Mouse (Mus musculus) lung, embryonic 16.5 days (tissue): ENCODE data around the gene Stc2. TPM values are rescaled to one million over a fixed set of nuclear protein-coding genes. Genes with fewer than 3 reads are reported as not detected.

Experiments used
- ATAC-seq: fragments of 200-750 bp; cut with Nextera tagmentation; 2 replicates; pipeline ENCODE4 v1.8.0; 2017; ENCODE audit warnings: low read depth, mild to moderate bottlenecking, moderate library complexity
- H3K27ac ChIP-seq: fragments of 300-500 bp; sonication (generic); 2 replicates; pipeline ENCODE4 v1.5.1; 2014; ENCODE audit warnings: mild to moderate bottlenecking, control low read depth, low read length
- H3K27me3 ChIP-seq: fragments of 300-500 bp; sonication (generic); 2 replicates; pipeline ENCODE4 v1.6.1; 2014; ENCODE audit warnings: low read depth, low read length, mixed read lengths; ENCODE audit not compliant: control insufficient read depth, insufficient read depth
- H3K36me3 ChIP-seq: fragments of 300-500 bp; sonication (generic); 2 replicates; pipeline ENCODE4 v1.6.1; 2014; ENCODE audit warnings: low read length; ENCODE audit not compliant: control insufficient read depth, insufficient read depth
- H3K4me1 ChIP-seq: fragments of 300-500 bp; sonication (generic); replicated peaks from 2 replicates; pipeline ENCODE4 v1.6.1; 2014; ENCODE audit warnings: low read length, mixed read lengths; ENCODE audit not compliant: control insufficient read depth, insufficient read depth
- H3K4me2 ChIP-seq: fragments of 300-500 bp; sonication (generic); 2 replicates; pipeline ENCODE4 v1.6.1; 2014; ENCODE audit warnings: low read depth, low read length, control low read depth
- H3K4me3 ChIP-seq: fragments of 300-500 bp; sonication (generic); 2 replicates; pipeline ENCODE4 v1.5.1; 2014; ENCODE audit warnings: mild to moderate bottlenecking, low read length, control low read depth
- H3K9ac ChIP-seq: fragments of 300-500 bp; sonication (generic); 2 replicates; pipeline ENCODE4 v1.6.1; 2014; ENCODE audit warnings: low read length, control low read depth
- H3K9me3 ChIP-seq: fragments of 300-500 bp; sonication (generic); 2 replicates; pipeline ENCODE4 v1.6.1; 2016; ENCODE audit warnings: low read length; ENCODE audit not compliant: control insufficient read depth
- WGBS: fragments of 180-500 bp; shearing (Covaris S2); extraction: QIAGEN DNeasy Blood & Tissue Kit; methylation state at CpG from one replicate; pipeline ENCODE4 v1.1.7; 2014; 5-methylcytosine and 5-hydroxymethylcytosine counted together
- polyA plus RNA-seq: library from polyadenylated mRNA; unstranded; fragments of >200 nt; fragmentation: Nextera tagmentation; extraction: Ambion mirVana; gene quantifications from 2 replicates; pipeline ENCODE4 v1.2.1, GENCODE M21; 2015

Gene Stc2
- polyA plus RNA-seq, 1 experiment from 2014 or later = 3.4 TPM

DNA sequence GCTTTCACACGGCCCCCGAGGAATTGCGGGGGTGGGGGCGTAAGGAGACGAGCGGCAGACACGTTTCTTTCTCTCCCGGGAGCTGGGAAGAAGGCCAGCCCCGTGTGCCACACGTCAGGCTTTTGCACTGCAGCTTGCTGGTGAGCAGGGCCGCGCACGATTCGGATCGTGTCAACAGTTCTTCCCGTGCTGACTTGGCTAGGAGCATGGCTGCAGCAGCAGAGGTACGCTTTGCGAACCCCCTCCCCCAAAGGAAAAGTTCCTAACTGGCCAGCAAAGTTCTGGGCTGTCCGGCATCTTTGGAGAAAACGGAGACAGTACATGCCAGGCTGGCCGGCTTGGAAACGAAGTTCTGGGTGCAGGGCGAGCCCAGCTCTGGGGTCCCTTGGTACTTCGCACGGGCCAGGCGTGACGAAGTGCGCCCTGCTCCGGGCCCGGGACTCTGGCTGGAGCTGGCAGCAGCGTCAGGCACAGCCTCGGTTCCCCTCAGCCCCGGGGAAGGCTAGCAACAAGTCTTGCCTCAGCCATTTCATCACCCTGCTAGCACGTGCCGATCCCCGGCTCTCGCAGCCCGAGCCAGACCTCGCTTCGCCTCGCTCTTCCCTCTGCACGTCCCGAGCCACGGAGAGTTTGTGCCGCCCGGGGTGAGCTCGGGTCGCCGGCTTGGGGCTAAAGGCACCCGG, 768 bp downstream of the Stc2 start:
- peaks cover 21% of the 10 kb centered on the region for H3K27me3 ChIP-seq
- peak; percentile 72 for ATAC-seq
- peak overlapping the region; percentile 99 for H3K4me2 ChIP-seq
- 0% methylated on average over 47 of the region's 50 CpGs for WGBS
- H3K36me3 ChIP-seq = no peaks in the 10 kb centered on the region
- peaks cover 25% of the 10 kb centered on the region for H3K4me1 ChIP-seq
- H3K4me3 ChIP-seq = peak overlapping the region; percentile 62
- H3K27ac ChIP-seq = peak overlapping the region; percentile 55
- H3K9ac ChIP-seq = peak overlapping the region; percentile 72
- no peaks in the 10 kb centered on the region for H3K9me3 ChIP-seq

DNA sequence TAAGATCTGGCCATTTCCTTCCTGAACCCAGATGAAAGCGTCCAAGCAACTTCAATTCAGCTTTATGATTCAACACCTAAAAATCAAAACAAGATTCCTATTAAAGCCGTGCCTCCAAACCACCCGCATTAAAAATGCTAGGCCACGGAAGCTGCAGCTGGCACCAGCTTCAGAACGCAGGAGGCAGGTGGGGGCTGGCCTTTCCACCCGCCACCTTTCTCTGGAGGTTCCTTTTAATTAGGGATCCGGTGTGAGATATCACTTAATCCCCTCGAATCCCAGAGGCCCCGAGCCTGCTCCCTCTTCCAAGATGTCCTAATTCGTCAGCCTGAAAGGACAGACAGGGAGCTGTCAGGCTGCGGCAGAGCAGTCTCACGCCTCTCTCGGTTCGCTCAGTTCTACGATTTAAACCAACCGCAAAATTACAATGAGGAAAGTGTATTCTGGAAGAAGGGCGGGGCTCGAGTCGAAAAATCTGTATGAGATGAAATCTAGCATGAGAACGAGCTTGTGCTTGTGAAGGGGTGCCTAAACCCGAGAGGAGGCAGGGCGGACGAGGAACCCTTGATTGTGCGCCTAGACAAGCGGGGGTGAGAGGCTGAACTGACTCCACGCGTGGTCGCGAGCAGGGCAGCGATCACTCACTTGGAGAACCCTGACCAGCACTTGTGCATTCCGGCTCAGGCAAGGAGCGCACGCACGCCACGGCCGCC, 1.5 kb downstream of the Stc2 start:
- WGBS = 4% methylated on average over 32 of the region's 36 CpGs

DNA sequence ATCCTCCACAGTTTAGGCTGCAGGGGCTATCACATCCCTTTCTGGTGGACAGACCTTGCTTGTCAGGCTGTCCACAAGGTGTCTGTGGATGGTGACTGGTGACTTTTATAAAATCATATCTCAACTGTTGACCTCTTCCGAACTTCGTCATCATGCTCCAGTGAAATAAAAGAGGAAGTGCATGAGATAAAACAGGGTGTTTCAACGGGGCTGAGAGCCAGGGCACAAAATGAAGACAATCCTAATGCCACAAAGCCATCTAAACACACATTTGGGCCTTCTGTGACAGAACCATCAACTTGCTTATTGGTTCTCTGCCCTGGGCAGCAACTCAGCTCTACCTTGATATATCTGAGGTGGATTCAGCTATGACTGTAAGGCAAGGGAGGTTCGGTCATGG, 3.0 kb downstream of the Stc2 start:
- H3K27ac ChIP-seq = no peak overlapping the region
- 73% methylated on average over 4 of the region's 4 CpGs for WGBS
- peaks cover 12% of the 10 kb centered on the region for H3K27me3 ChIP-seq
- H3K4me3 ChIP-seq = no peak overlapping the region
- peaks cover 32% of the 10 kb centered on the region for H3K4me1 ChIP-seq
- no peaks in the 10 kb centered on the region for H3K9me3 ChIP-seq
- H3K9ac ChIP-seq = no peak overlapping the region
- H3K4me2 ChIP-seq = no peak overlapping the region
- H3K36me3 ChIP-seq = no peaks in the 10 kb centered on the region
- no peak for ATAC-seq

More for the DNA sequence above, 1.5 kb downstream of the Stc2 start:
- Histone ChIP-seq H3K4me3 (peak overlapping the region; percentile 62), H3K4me1 (peaks cover 25% of the 10 kb centered on the region), H3K27me3 (peaks cover 21% of the 10 kb centered on the region), H3K9me3 (no peaks in the 10 kb centered on the region), H3K4me2 (peak overlapping the region; percentile 99), H3K9ac (peak overlapping the region; percentile 72), H3K36me3 (no peaks in the 10 kb centered on the region), H3K27ac (no peak overlapping the region)
- ATAC-seq = no peak

DNA sequence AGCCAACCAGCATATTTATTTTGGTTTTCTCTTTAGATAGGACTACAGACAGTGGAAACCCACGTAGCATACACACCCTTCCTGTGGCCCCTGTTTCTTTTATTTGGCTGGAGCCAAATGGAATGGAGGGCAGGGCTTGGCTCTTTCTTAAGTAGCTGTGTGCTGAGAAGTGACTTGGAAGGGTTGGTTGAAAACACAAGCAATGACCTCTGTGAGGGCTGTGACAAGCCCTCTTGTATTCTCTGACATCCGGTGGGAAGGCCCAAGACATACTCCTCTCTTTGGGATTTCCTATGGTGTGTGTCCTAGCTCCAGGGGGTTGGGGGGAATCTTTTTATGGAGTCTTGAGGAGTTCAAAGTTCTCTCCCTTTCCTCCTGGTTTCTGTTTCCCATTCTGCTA, 3.5 kb downstream of the Stc2 start:
- 65% methylated on average over 2 of the region's 2 CpGs for WGBS
- no peak for ATAC-seq
- H3K36me3 ChIP-seq = no peaks in the 10 kb centered on the region
- H3K27ac ChIP-seq = no peak overlapping the region
- no peak overlapping the region for H3K4me2 ChIP-seq
- H3K4me3 ChIP-seq = no peak overlapping the region
- H3K4me1 ChIP-seq = peaks cover 31% of the 10 kb centered on the region
- H3K27me3 ChIP-seq = peaks cover 8% of the 10 kb centered on the region
- no peaks in the 10 kb centered on the region for H3K9me3 ChIP-seq
- H3K9ac ChIP-seq = no peak overlapping the region

DNA sequence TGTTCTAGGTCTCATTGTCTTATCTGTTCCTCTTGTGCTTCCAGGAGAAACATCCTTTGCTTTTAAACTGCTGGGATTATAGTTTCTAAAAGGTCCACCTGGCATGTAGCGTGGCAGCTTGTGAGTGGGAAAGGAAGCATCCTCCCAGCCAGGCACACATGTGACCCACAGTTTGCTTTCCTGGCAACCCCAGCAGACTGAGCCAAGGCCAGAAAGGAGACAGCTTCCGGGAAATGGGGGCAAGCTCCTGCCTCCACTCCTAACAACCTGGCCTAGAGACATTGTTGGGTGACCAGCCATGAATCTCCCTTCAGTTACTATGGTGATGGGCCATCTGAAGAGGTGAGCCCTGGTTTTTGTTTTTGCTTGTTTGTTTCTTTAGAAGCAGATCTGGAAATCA, 3.9 kb downstream of the Stc2 start:
- no peaks in the 10 kb centered on the region for H3K36me3 ChIP-seq
- H3K9ac ChIP-seq = no peak overlapping the region
- H3K9me3 ChIP-seq = no peaks in the 10 kb centered on the region
- H3K4me3 ChIP-seq = no peak overlapping the region
- peaks cover 26% of the 10 kb centered on the region for H3K4me1 ChIP-seq
- H3K27ac ChIP-seq = no peak overlapping the region
- ATAC-seq = no peak
- peaks cover 6% of the 10 kb centered on the region for H3K27me3 ChIP-seq
- no peak overlapping the region for H3K4me2 ChIP-seq
- 79% methylated on average over 2 of the region's 2 CpGs for WGBS

DNA sequence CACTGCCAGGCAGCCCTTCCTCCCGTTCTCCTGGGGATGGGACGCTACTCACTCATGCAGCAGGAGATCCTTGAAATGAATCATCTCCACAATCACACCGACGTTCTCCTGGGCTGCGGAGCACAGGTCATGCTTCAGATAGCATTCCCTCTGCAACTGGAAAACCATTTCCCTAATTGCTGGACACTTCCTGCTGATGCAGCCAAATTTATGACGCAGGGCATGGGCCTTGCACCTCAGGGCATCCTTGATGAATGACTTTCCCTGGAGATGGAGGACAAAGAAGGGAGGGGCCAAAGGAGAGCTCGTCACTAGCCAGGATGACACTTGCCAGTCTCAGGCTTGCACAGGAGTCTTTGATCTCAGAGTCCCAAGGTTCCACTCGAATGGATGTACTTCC, 4.6 kb downstream of the Stc2 start:
- no peak for ATAC-seq
- Histone ChIP-seq H3K9ac (no peak overlapping the region), H3K36me3 (no peaks in the 10 kb centered on the region), H3K27me3 (peaks cover 3% of the 10 kb centered on the region), H3K4me3 (no peak overlapping the region), H3K4me1 (peaks cover 20% of the 10 kb centered on the region), H3K9me3 (no peaks in the 10 kb centered on the region), H3K27ac (no peak overlapping the region), H3K4me2 (no peak overlapping the region)
- WGBS = 51% methylated on average over 8 of the region's 8 CpGs

DNA sequence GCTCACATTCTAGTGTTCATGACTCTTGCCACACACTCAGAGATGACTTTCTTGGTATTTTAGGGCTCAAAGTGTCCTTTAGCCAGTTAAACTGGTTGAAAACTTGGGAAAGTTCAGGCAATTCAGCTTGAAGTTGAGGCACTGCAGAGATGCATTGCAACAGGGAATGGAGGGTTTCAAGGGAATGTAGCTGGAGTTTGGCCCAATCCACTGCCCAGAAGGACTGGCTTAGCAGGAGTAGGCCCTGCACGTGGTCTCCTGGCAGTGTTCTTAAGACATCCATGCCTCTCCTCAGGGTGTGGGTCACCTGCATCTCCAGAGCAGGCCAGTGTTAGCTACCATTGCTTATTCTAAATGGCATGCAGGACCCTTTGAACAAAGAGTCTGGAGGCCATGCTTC, 7.0 kb downstream of the Stc2 start:
- Histone ChIP-seq H3K9ac (no peak overlapping the region), H3K36me3 (no peaks in the 10 kb centered on the region), H3K4me2 (no peak overlapping the region), H3K27ac (no peak overlapping the region), H3K9me3 (no peaks in the 10 kb centered on the region), H3K4me3 (no peak overlapping the region), H3K4me1 (peaks cover 9% of the 10 kb centered on the region; the same call in 1 of the 2 replicates), H3K27me3 (no peaks in the 10 kb centered on the region; the same call in 1 of the 2 replicates)
- ATAC-seq = no peak
- WGBS = 62% methylated on average over 1 of the region's 1 CpGs

DNA sequence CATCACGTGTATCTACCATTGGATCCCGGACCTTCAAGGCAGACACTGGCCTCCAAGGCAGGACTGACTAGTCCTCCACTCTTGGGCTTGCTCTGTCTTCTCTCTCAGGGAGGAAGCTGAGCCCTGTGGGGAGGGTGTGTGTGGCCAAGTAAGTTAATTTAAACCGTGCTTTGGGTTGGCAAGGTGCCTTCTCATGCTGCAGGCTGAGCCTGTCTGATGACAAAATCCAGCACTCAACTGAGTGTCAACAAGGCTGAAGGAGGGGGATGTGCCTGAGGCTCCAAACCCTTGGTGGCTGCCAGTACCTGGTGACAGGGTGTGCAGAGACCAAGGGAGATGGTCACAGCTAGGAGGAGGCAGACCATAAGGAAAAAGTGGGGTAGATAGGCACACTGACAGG, 7.5 kb downstream of the Stc2 start:
- peak; percentile 82 for ATAC-seq
- Histone ChIP-seq H3K27me3 (no peaks in the 10 kb centered on the region; the same call in 1 of the 2 replicates), H3K9me3 (no peaks in the 10 kb centered on the region), H3K4me1 (peaks cover 9% of the 10 kb centered on the region; the same call in 1 of the 2 replicates), H3K27ac (no peak overlapping the region), H3K4me2 (no peak overlapping the region), H3K36me3 (no peaks in the 10 kb centered on the region), H3K4me3 (no peak overlapping the region), H3K9ac (no peak overlapping the region)
- WGBS = 57% methylated on average over 3 of the region's 3 CpGs

DNA sequence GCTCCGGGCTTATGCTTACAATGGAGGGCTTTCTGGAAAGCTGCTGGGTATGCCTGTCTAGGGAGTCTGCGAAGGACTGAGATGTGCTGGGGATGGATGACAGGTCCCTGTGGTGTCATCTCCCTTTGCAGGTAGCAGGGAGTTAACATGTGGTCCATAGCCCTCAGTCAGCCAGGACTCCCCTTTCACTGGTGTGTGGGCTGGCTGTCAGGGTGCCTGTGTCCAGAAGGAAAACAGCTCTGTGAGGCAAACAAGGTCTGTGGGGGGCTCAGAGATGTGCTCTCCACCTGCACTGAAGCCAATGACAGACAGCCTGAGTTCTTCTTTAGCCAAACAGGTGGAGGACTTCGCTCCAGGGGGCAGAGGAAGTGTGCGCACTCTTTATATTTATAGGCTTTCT, 8.8 kb downstream of the Stc2 start:
- Histone ChIP-seq H3K9ac (no peak overlapping the region), H3K4me3 (no peak overlapping the region), H3K9me3 (no peaks in the 10 kb centered on the region), H3K27ac (no peak overlapping the region), H3K4me2 (no peak overlapping the region), H3K4me1 (peaks cover 9% of the 10 kb centered on the region; the same call in 1 of the 2 replicates), H3K27me3 (no peaks in the 10 kb centered on the region), H3K36me3 (no peaks in the 10 kb centered on the region)
- ATAC-seq = no peak
- WGBS = 94% methylated on average over 4 of the region's 4 CpGs
